Mouse (Mus musculus) gastrocnemius, postnatal 4 days (tissue): ENCODE measurements at regions not wholly inside any gene's neighbourhood (a gene's known extent, or its start where the extent isn't known, plus 50 kb on each side); places are given as distances from the start of the nearest gene placed in this dataset.
"Not testable (repeated sequence)": the region's sequence is repeated elsewhere in the genome, so short reads cannot be mapped to it uniquely, and the experiment has no call there.

ENCODE experiments used
- DNase-seq, 2 experiments: peaks; one replicate each; pipeline ENCODE4 v3.0.0; 2021 to 2022; ENCODE audit warnings: low spot score in 2 of 2, mixed read lengths in 2 of 2

GRCm38 (mm10) chr4:153806820-153807436 lies 150.1 kb upstream of the A430005L14Rik start:
- no peak for DNase-seq

- no peak for DNase-seq
Measured at GRCm38 (mm10) chr4:153812866-153813265, 144.2 kb upstream of the A430005L14Rik start.

- no peak for DNase-seq
Measured at GRCm38 (mm10) chr4:153827914-153828313, 129.1 kb upstream of the A430005L14Rik start.

- no peak for DNase-seq
Measured at GRCm38 (mm10) chr4:153829766-153830165, 127.3 kb upstream of the A430005L14Rik start.

- DNase-seq, result no peak
Measured at GRCm38 (mm10) chr4:153830491-153830890, 126.5 kb upstream of the A430005L14Rik start.

- not testable (repeated sequence) for DNase-seq
Measured at GRCm38 (mm10) chr4:153831251-153831650, 125.8 kb upstream of the A430005L14Rik start.

- DNase-seq, result no peak
Measured at GRCm38 (mm10) chr4:153832151-153832550, 124.9 kb upstream of the A430005L14Rik start.

- DNase-seq, result no peak
Measured at GRCm38 (mm10) chr4:153844766-153845165, 112.3 kb upstream of the A430005L14Rik start.

GRCm38 (mm10) chr4:153848274-153848673 lies 108.8 kb upstream of the A430005L14Rik start:
- no peak for DNase-seq

GRCm38 (mm10) chr4:153850186-153850585 lies 106.9 kb upstream of the A430005L14Rik start:
- DNase-seq, result no peak

GRCm38 (mm10) chr4:153854084-153854747 lies 102.8 kb upstream of the A430005L14Rik start:
- no peak for DNase-seq

- no peak for DNase-seq
Measured at GRCm38 (mm10) chr4:153854748-153855092, 102.3 kb upstream of the A430005L14Rik start.

- DNase-seq, result no peak
Measured at GRCm38 (mm10) chr4:153861420-153861819, 95.6 kb upstream of the A430005L14Rik start.

GRCm38 (mm10) chr4:153862121-153862660 lies 94.8 kb upstream of the A430005L14Rik start:
- DNase-seq, result no peak

- DNase-seq, result no peak
Measured at GRCm38 (mm10) chr4:153872346-153872745, 84.7 kb upstream of the A430005L14Rik start.

GRCm38 (mm10) chr4:153875036-153875435 lies 82.0 kb upstream of the A430005L14Rik start:
- DNase-seq, result not testable (repeated sequence)

- DNase-seq, result no peak
Measured at GRCm38 (mm10) chr4:153876954-153877642, 79.9 kb upstream of the A430005L14Rik start.

GRCm38 (mm10) chr4:153883057-153883456 lies 74.0 kb upstream of the A430005L14Rik start:
- DNase-seq, result no peak

- DNase-seq, result no peak
Measured at GRCm38 (mm10) chr4:153884044-153884443, 73.0 kb upstream of the A430005L14Rik start.

- no peak for DNase-seq
Measured at GRCm38 (mm10) chr4:153885836-153886235, 71.2 kb upstream of the A430005L14Rik start.

- DNase-seq, result no peak
Measured at GRCm38 (mm10) chr4:153890130-153890529, 66.9 kb upstream of the A430005L14Rik start.

- no peak for DNase-seq
Measured at GRCm38 (mm10) chr4:153899721-153900120, 57.3 kb upstream of the A430005L14Rik start.
